Mouse (Mus musculus) thymus, postnatal 0 days (tissue): Measurements from ENCODE around the gene Nmt2. TPM values are rescaled to one million over a fixed set of nuclear protein-coding genes. Genes with fewer than 3 reads are reported as not detected.

Source experiments
- DNase-seq: peaks from one replicate; pipeline ENCODE4 v3.0.0-alpha.2; 2015; ENCODE audit warnings: low spot score
- polyA plus RNA-seq: library from polyadenylated mRNA; unstranded; fragments of >200 nt; fragmentation: Nextera tagmentation; extraction: Ambion mirVana; gene quantifications from 2 replicates; pipeline ENCODE4 v1.2.1, GENCODE M21; 2015

Nmt2 gene
- polyA plus RNA-seq, 1 experiment from 2014 or later: 28.8 TPM

GRCm38 (mm10) chr2:3326547-3326946 lies 42.5 kb downstream of the Nmt2 start:
- no peak for DNase-seq

- DNase-seq: no peak
Observed at GRCm38 (mm10) chr2:3327351-3327750, 43.3 kb downstream of the Nmt2 start.

GRCm38 (mm10) chr2:3331071-3331703 lies 47.2 kb downstream of the Nmt2 start:
- no peak for DNase-seq

DNA sequence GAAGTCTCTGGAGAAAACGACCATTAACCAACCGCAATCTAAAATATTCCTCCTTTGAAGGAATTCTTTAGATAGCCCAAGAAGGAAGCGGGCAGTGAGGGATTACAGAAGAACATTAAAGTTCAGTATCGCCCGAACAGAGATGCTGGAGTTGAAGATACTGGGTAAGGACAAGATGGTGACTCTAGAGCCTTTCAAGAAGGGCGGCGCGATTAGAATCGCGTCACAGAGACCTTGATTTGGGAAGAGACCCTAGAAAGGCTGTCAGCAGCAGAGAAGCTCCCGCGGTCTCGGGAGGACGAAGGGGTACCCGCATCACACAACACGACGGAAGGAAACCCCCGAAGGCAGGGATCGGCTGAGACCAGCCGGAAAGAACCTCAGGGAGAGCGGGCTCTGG lies 48.0 kb downstream of the Nmt2 start:
- no peak for DNase-seq

- DNase-seq: peak; percentile 99
Observed at GRCm38 (mm10) chr2:3332484-3333242, 48.7 kb downstream of the Nmt2 start, which contains the start of gene Rpp38. Gene Rpp38 (minus strand): TSS chr2:3332643.

- no peak for DNase-seq
Observed at GRCm38 (mm10) chr2:3333761-3334160, 49.7 kb downstream of the Nmt2 start.

- peak; percentile 75 for DNase-seq
Observed at GRCm38 (mm10) chr2:3335611-3336301, 51.7 kb downstream of the Nmt2 start, which contains the start of gene Acbd7. Gene Acbd7 (plus strand): TSS chr2:3336168.

- DNase-seq: no peak
Observed at GRCm38 (mm10) chr2:3348422-3348821, 64.4 kb downstream of the Nmt2 start.

GRCm38 (mm10) chr2:3348919-3349318 lies 64.9 kb downstream of the Nmt2 start:
- peak; percentile 35 for DNase-seq

- no peak for DNase-seq
Observed at GRCm38 (mm10) chr2:3353160-3353559, 69.1 kb downstream of the Nmt2 start.

GRCm38 (mm10) chr2:3355793-3356192 lies 71.8 kb downstream of the Nmt2 start:
- no peak for DNase-seq

DNA sequence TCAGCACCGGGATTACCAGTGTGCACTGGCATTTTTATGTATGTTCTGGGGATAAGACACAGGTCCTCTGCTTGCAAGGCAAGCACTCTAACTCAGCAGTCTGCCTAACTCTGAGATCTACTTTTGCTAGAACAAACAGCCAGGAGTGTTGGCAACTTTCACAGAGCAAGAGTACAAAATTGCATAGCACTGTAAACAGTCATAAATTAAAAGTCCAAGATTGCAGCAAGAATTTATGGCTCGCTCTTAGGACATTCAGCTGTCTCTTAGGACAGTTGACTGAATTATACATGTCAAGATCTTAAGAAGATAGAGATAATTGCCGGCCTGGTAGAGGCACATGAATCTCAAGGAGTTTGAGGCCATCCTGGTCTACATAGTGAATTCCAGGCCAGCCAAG lies 72.3 kb downstream of the Nmt2 start:
- DNase-seq: no peak

DNA sequence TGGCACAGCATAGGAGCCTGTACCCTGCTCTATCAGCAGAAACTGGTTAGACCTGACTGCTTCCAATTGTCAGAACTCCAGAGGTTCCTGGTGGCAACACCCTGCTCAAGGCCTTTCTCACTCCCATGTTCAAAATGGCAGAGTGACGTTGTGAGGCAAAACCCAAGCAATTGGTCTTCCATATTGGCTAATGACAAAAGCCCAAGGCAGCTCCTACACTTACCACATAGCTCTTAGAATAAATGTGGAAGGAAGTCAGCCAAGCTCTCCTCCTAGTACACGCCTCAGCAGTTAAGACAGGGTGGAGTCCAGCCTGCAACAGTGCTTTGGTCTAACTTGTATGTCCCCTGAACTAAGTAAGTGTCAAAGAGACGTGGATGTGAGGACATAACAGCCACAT lies 73.9 kb downstream of the Nmt2 start:
- no peak for DNase-seq

GRCm38 (mm10) chr2:3361067-3361466 lies 77.1 kb downstream of the Nmt2 start:
- no peak for DNase-seq

GRCm38 (mm10) chr2:3365127-3365526 lies 81.1 kb downstream of the Nmt2 start:
- no peak for DNase-seq

Other genes with a start within 250 kb of the Nmt2 start
- 3.4 and 3.9 TPM in 2 replicates for gene Fam171a1, start 170.0 kb upstream of the Nmt2 start, polyA plus RNA-seq
- 18.0 and 19.5 TPM in 2 replicates for gene Rpp38, start 48.4 kb downstream of the Nmt2 start, polyA plus RNA-seq
- 1.5 and 2.6 TPM in 2 replicates for gene Acbd7, start 52.0 kb downstream of the Nmt2 start, polyA plus RNA-seq
- 0.08 and 0.33 TPM in 2 replicates for gene Olah, start 113.0 kb downstream of the Nmt2 start, polyA plus RNA-seq
- 1.5 and 1.9 TPM in 2 replicates for gene Meig1, start 138.4 kb downstream of the Nmt2 start, polyA plus RNA-seq
- 16.4 and 21.2 TPM in 2 replicates for gene Dclre1c, start 139.9 kb downstream of the Nmt2 start, polyA plus RNA-seq
- gene Suv39h2, start 190.8 kb downstream of the Nmt2 start, polyA plus RNA-seq: 10.6 and 11.6 TPM in 2 replicates
- gene Gm45902, start 228.6 kb downstream of the Nmt2 start, polyA plus RNA-seq: 3.8 and 4.5 TPM in 2 replicates
- 137 and 138 TPM in 2 replicates for gene Hspa14, start 228.6 kb downstream of the Nmt2 start, polyA plus RNA-seq
- 0.26 and 0.36 TPM in 2 replicates for gene Cdnf, start 228.8 kb downstream of the Nmt2 start, polyA plus RNA-seq